Mouse (Mus musculus): Measurements from ENCODE around the gene Gm5134.
A peak's percentile ranks its signal among the peaks of the same experiment; 100 is the strongest.

Gm5134 gene

DNA sequence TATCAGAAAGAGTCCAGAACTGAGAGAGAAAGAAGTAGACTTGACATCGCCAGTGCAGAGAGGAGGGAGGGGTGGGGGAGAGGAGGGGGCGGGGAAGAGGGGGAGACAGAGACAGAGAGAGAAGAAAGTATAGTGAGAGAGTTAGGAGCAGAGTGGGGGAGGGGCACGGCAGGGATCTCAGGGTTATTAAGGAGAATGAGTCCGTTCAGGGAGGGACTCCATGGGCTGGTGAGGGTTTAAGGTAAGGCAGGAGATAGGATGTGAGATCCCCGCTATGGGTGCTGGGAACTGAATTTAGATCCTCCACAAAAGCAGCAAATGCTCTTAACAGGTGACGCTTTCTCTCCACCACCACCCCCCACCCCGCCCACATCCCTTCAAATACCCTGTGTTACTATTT lies 46.8 kb downstream of the Gm5134 start:
- no peak for DNase-seq

DNA sequence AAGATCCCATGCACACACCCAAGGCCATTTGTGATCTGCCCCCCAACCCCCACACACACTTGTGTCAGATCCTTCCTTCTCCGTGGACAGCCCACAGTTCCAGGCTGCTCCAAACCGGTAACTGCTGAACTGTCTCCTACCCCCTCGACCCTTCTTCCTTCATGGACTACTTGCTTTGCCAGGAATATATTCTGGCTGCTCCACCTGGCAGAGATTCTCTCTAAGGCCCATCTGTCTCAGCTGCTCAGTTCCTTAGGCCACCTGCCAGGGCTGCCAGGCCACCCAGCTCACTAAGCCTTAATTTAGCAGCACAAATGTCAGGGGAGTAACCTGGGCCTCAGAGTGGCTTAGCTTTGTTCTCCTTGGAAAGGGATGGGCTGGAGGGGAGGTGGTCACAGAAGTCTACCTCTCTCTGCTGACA lies 47.8 kb downstream of the Gm5134 start:
- no peak for DNase-seq

DNA sequence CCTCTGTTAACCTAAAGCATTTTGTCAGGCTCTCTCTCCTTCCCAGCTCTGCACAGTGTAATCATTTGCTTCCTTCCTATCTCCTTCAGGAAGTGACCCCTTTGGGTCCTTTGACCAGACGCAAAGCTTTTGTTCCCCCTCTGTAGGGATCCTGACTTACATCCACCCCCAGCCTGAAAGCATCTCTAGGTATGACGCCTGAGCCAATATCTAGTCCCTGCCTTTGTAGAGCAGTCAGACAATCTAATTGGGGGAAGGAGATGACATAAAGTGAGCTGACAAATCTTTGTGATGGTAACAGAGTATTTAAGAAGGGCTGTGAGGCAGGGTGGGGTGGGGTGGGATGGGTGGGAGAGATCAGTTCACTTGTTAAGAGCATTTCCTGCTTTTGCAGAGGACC lies 48.3 kb downstream of the Gm5134 start:
- DNase-seq, result no peak

DNA sequence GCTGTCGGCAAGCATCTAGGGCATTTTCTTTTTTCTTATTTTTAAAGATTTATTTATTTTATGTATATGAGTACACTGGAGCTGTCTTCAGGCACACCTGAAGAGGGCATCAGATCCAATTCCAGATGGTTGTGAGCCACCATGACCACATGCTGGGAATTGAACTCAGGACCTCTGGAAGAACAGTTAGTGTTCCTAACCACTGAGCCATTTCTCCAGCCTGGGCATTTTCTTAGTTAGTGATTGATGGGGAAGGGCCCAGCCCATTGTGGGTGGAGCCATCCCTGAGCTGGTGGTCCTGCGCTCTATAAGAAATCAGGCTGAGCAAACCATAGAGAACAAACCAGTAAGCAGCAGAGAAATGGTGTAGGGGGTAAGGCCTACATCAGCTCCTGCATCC lies 48.9 kb downstream of the Gm5134 start:
- no peak for DNase-seq

DNA sequence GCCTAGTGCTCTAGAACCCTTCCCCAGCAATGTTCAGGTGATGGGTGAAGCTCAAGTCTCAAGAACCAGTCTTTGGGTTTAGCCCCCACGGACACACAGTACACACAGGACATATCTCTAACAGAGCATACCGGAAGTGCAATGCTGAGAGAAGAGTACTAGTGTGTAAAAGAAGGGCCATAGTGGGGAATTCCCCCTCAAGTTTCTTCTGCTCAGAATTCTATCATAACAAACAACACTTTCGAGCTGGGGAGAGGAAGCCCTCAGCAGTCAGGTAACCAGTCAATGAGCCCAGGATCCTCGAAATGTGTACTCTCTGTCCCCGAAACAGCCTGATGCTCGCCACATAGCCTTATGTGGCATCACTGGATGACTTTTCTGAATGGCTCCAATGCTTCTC lies 52.1 kb downstream of the Gm5134 start:
- DNase-seq, result no peak

DNA sequence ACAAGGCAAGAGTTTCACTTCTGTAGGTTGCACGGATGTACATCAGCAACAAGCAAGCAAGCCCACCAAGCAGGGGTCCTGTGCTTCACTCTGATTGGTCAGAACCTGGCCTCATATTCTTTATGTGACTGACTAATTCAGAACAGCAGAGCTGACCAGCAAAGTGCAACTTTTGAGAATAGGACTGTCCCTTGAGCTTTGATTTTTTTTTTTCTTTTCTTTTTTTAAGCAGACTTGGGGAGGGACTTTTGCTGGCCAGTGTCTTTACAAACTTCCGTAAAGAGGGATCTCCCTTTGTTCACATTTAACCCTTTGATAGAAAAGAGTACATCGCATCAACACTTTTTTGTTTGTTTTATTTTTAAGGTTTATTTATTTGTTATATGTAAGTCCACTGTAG lies 55.5 kb downstream of the Gm5134 start:
- DNase-seq, result no peak

DNA sequence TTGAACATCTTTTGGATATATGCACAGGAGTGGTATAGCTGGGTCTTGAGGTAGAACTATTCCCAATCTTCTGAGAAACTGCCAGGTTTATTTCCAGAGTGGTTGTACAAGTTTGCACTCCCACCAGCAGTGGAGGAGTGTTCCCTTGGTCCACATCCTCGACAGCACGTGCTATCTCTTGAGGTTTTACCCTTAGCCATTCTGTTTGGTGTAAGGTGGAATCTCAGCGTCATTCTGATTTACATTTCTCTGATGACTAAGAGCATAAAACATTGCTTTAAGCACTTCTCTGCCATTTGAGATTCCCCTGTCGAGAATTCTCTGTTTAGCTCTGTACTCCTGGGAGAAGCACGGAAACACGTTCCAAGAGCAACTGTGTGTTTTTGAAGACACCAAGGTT lies 58.6 kb downstream of the Gm5134 start:
- no peak for DNase-seq

DNA sequence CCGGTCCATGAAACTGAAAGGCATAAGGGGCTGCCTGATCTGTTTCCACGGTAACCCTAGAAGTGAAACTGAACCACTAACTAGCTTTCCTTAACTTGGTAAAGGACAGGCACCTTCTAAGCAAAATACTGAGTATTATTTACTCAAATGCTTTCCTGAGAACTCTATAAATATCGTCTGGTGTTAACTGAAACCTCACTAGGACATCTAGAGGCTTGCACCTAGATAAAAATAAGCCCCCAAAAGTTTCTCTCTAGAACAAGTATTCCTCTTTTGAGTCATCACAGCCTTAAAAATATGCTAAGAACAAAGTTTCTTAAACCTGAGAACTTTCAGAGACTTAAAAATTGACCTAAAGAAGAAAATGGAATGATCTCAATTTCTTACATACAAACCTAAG lies 62.6 kb downstream of the Gm5134 start:
- no peak for DNase-seq

DNA sequence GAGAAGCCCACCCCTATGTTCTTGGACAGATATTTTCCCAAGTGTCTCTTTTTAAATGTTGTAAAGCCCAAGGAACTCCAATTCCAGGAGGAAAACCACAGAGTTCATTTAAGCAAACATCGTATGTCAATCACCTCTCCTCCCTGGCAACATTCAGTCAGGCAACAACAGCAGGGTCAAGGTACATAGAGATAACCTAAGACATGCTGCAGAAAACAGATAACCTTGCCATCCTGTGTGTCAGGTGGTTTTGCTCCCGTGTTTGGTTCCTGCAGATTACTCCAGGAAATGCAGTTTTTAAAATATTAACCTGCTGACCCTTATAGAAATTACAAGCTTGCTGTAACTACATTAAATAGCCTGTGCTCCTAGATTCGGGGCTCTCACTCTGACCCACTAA lies 67.4 kb downstream of the Gm5134 start:
- no peak for DNase-seq

DNA sequence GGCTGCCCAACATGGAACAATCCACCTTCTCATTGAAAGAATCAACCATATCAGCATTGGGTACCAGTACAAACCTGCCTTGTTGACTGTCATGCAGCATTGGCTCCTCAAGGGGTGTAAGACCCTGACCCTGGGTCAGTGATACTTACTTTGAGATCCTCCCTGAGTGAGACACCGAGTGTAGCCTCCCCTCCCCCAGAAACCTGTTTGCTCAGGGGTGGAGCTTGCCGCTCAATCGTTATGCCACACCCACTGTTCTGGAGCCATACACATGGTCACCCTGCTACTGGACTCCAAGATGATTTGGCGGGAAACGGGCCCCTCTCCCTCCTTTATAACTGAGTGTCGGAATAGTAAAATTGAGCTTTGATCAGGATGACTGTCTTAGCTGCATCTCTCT lies 69.6 kb downstream of the Gm5134 start:
- DNase-seq, result no peak

DNA sequence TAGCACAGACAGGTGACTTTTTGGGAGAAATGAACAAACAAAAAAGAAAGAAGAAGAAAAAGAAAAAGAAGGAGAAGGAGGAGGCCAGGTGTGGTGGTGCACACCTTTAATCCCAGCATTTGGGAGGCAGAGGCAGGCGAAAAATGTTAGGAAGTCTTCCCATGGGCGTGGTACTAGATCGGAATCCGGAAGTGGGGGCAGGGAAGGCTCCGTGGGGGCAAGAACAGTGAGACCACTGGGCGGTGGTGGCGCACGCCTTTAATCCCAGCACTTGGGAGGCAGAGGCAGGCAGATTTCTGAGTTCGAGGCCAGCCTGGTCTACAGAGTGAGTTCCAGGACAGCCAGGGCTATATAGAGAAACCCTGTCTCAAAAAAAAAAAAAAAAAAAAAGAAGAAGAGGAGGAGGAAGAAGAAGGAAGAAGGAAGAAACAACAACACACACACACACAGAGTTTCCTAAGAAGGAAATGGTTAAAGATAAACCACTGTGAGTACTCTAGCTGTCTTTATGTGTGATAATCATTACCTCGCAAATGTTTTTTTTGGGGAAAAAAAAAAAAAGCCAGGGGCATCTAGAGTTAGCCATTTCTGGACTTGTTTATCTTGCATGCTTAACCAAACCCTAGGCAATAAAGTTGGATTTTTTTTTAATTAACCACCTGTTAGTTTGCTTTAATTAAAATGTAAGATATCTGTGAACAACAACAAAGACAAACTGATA lies 71.3 kb downstream of the Gm5134 start:
- DNase-seq, result no peak

DNA sequence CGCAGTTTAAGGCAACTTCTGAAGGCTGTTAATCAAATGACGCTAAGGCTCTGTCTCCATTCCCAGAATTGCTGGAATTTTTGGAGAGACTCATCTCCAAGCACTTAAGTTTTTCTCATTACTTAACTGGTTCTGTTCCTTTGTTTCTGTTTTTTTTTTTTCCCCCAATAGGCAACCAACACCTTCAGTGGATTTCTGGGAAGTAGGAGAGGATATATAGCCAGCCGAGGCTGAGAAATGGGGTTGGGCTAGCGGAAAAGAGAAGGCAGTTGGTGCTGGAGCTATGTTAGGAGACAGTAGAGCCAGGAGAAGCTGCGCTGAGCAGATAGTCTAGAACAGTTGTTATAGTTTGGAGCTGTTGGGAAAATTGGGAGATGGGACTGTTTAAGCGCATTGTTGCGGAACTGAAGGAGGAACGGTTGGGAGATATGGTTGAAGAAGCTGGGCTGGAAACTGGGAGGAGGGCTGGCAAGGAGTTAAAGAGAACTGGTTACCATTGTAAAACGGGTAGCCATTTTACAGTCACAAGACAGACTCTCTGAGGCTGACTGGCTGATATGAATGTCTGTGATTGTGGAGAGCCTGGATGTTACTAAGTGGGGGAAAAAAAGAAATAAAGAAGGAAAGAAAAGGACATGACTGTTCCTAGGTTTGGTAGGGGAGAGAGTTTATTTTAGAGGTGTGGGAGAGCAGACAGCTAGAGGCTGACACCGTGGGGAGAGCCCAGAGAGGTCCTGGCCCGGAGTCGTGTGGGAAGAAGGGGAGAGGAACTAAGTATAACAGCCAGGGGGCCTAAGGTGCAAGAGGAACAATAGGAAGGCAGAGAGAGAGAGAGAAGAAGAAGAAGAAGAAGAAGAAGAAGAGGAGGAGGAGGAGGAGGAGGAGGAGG lies 73.1 kb downstream of the Gm5134 start:
- no peak for DNase-seq

DNA sequence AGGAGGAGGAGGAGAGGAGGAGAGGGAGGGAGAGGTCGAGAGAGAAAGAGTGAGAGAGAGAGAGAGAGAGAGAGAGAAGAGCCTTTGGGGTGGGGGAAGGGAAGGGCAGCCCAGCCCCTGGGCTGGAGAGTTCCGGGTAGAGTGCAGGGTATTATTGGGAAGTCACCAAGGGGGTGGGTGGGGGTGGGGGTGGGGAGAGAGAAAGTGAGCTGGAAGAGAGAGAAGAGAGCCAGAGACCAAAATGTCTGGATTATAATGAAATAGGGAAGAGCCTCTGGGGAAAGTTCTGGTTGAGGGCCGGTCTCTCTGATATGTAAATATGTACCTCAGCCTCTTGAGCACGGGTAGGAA lies 73.7 kb downstream of the Gm5134 start:
- DNase-seq, result no peak

DNA sequence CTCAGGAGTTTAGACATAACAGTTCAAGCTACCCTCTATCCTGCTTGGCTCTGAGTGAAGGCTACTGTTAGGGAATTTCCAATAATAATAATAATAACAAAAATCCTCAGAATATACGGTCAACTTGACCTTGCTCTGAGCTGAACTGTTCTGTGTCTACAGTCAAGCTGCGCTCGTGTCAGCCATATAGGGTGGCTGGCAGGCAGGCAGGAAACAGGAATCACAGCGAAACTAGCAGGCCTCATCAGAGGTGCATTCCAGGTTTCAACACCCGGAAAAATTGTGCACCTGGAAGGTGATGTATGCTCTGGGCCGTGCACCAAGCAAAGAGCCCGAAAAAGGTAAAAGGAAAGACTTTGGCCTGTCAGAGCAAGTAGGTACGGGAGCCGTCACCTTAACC lies 74.1 kb downstream of the Gm5134 start:
- DNase-seq, result no peak

DNA sequence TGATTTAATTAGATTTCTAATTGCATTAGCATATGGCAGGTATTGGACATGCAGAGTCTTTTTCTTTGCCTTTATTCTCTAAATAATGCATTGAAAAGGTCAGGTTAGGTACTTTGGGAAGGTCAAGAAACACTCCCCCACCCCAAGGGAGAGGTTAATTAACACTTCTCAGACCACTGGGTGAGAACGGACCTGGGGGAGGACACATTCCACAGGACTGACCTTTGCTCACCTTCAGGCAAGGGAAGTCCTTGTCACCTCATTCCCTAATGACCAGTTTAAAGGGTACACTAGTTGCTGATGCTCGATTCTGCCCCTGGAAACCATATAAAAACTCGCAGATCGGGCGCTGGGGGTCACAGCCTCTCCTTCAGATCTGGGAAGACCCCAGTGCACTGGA lies 75.0 kb downstream of the Gm5134 start:
- no peak for DNase-seq

DNA sequence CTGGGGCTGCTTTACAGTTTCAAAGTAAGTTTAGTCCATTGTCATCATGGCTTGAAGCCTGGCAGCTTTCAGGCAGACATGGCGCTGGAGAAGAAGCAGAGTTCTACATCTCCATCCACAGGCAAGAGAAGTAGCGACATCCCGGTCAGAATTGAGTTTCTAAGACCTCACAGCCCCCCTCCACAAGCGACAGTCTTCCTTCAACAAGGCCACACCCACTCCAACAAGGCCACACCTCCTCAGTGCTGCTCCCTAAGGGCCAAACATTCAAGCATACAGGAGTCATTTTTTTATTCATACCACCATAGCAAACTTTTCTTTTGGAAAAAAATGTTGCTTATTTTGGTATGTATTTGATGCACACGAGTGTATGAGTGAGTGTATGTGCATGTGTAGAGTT lies 76.2 kb downstream of the Gm5134 start:
- DNase-seq, result peak; percentile 40

DNA sequence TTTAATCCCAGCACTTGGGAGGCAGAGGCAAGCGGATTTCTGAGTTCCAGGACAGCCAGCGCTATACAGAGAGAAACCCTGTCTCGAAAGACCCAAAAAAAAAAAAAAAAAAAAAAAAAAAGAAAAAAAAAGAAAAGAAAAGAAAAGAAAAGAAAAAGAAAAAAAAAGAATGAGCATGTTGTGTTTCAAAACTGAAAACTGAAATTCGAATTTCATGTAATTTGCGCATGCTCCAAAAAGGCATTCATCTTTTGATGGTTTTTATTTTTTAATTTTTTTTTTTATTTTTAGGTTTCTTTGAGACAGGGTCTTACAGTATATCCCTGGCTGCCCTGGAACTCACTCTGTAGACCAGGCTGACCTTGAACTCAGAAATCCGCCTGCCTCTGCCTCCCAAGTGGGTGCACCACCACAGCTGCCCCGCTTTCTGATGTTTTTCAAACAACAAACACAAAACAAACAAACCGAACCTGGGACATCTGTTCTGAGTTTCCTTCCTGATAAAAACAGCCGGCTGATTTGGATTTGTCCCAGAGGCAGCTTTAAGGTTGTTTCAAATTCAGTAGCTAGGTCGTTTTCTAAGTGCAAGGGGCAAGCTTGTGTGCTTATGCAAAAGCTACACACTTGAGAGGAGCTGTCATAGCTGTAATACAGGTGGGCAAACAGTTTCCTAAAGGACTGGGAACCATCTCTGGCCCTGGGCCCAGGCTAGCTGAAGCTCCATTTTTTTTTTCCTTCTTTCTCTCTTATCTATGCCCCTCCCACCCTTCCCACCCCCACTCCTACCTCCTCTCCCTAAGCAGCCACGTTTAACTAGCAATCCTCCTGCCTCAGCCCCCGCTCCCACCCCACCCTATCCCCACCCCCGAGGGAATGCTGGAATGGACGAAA lies 77.4 kb downstream of the Gm5134 start:
- DNase-seq, result no peak

DNA sequence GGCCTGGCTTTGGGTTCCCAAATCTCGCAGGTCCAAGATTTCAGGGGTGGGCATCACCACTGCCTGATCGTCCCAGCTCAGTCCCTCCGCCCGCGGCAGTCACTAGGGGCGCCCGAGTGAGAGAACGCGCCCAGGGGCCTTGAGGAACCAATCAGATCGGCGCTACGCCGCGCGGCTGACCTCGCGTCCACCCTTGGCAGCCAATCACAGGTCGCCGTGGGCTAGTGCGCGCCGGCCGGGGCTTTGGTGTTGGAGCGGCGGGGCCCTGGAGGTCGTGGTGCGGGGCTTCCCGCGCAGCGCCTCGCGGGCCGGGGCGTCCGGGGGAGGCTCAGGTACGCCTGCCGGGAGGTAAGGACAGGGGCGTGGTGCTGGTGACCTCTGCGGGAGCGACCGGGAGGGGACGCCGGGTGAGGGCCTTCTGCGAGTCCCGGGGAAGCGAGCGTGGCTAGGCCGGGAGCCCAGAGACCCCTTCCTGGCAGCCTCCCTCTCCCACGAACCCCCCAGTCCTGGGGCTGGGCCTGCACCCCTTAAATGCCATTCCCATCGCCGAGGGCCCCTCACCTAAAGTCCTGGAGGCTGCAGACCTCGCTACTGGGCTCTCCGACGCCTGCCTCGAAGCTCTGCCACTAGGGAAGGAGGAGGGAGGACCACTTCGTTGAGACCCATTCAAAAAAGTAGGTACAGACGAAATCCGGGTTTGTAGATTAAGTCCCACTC lies 78.2 kb downstream of the Gm5134 start, which contains the start of gene Zfp280b:
Gene Zfp280b, plus strand, starts transcription at position 249 of the 717 bp plus-strand sequence.
- peak; percentile 97 for DNase-seq

DNA sequence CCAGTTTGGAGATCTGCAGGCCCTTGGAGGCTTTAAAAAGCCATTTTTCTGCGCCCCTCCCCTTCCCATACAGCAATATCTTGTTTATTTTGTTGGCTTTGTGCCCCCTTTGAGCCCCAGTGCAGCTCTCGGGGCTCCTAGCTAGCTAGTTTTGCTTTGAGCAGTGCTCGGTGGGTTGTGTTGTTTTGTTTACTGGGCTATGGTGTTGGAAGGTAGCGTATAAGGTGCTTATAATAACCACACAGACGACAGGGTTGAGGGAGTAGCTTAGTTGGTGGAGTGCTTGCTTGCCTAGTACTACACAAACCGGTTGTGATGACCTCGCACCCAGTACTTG lies 78.8 kb downstream of the Gm5134 start:
- DNase-seq, result no peak

DNA sequence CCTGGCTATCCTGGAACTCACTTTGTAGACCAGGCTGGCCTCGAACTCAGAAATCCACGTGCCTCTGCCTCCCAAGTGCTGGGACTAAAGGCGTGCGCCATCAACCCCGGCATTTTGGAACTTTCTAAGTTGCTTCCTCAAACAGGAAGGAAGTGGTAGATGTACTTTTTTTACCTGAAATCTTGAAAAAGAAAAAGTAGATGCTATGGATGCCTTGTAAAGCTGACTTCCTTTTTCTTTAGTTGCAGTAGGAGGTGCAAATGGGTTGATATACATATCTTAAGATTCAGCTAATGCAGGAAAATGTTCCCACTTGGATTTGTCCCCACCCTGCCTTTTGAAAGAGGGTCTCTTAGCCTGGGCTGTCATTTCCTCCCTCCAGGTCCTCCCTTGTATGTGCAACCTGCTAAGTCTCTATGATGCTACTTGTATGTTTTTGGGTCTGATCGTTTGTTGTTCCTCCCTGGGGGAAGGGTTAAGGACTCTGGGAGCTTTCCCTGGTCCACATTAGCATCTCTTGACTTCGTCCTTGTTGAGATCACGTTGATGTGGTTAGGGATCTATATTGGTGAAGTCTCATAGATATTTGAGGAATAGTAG lies 79.8 kb downstream of the Gm5134 start:
- no peak for DNase-seq

DNA sequence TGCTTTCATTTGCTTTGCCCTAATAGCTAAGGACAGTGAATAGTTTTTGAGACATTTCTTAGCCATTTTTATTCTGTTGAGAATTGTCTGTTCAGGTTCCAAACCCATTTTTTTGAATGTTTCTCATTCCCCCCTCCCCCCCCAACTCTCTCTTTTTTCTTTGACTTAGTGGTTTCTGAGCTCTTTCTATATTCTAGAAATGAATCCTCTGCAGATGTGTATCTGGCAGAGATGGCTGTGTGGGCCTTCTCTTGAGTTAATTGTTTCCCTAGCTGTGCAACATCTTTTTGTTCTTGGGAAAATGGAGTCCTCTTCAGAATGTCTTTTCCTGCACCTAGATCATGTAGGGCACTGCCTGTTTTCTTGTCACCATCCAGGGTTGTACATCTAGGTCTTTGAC lies 81.0 kb downstream of the Gm5134 start:
- no peak for DNase-seq

DNA sequence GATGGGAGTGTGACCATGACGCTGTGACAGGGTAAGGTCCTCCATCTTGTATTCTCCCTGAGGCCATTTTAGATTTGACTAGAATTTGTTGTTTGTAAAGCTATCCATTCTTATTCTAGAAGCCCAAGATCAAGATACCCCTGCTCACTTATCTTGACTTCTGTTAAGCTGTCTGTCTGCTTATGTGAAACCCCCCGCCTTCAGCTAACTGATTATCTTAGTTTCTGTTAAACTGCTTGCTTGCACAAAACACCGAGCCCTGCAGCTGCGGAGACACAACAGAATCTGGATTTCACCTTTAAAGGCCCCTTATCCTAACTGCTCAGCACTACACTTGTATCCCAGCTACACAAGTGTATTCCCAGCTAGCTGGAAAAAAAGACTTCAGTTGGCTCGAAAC lies 82.6 kb downstream of the Gm5134 start:
- DNase-seq, result no peak
